Mouse (Mus musculus) right cerebral cortex, adult 2 months (tissue): Measurements from ENCODE around the gene Thap7.
"Not testable (repeated sequence)": the region's sequence is repeated elsewhere in the genome, so short reads cannot be mapped to it uniquely, and the experiment has no call there.

Source experiments
- DNase-seq, 2 experiments: peaks; one replicate each; pipeline ENCODE4 v3.0.0; 2021 to 2022; ENCODE audit warnings: low spot score in 2 of 2

Thap7 gene

GRCm38 (mm10) chr16:17530640-17531288 is at the start of gene Thap7:
Thap7 (minus strand) TSS chr16:17531136.
- peak; percentile 96 for DNase-seq

- no peak for DNase-seq
Observed at GRCm38 (mm10) chr16:17576825-17577215, 45.9 kb upstream of the Thap7 start.

- DNase-seq = peak; percentile 76 to 78
Observed at GRCm38 (mm10) chr16:17575870-17576824, 45.2 kb upstream of the Thap7 start.

- no peak for DNase-seq
Observed at GRCm38 (mm10) chr16:17566186-17566585, 35.2 kb upstream of the Thap7 start.

GRCm38 (mm10) chr16:17564771-17565170 is 33.8 kb upstream of the Thap7 start:
- DNase-seq = no peak

GRCm38 (mm10) chr16:17564221-17564620 is 33.3 kb upstream of the Thap7 start:
- no peak for DNase-seq

GRCm38 (mm10) chr16:17563580-17563979 is 32.6 kb upstream of the Thap7 start:
- DNase-seq = no peak

GRCm38 (mm10) chr16:17561751-17562208 is 30.8 kb upstream of the Thap7 start, which contains the start of gene P2rx6:
P2rx6 (plus strand) TSS chr16:17561885.
- no peak for DNase-seq

- DNase-seq = no peak
Observed at GRCm38 (mm10) chr16:17561128-17561750, 30.3 kb upstream of the Thap7 start, which contains the start of gene Lrrc74b. Lrrc74b (minus strand) TSS chr16:17561247.

GRCm38 (mm10) chr16:17559396-17560027 is 28.6 kb upstream of the Thap7 start:
- DNase-seq = no peak

- no peak for DNase-seq
Observed at GRCm38 (mm10) chr16:17558811-17559210, 27.9 kb upstream of the Thap7 start.

GRCm38 (mm10) chr16:17557947-17558480 is 27.1 kb upstream of the Thap7 start:
- peak; percentile 81 to 83 for DNase-seq

GRCm38 (mm10) chr16:17556907-17557306 is 26.0 kb upstream of the Thap7 start:
- peak in 1 of 2 experiments; percentile 46 for DNase-seq

- DNase-seq = no peak
Observed at GRCm38 (mm10) chr16:17556180-17556579, 25.2 kb upstream of the Thap7 start.

GRCm38 (mm10) chr16:17554702-17555101 is 23.8 kb upstream of the Thap7 start:
- DNase-seq = not testable (repeated sequence)

- no peak for DNase-seq
Observed at GRCm38 (mm10) chr16:17553910-17554685, 23.2 kb upstream of the Thap7 start.

GRCm38 (mm10) chr16:17552837-17553236 is 21.9 kb upstream of the Thap7 start:
- no peak for DNase-seq

- no peak for DNase-seq
Observed at GRCm38 (mm10) chr16:17542632-17543031, 11.7 kb upstream of the Thap7 start.

- no peak for DNase-seq
Observed at GRCm38 (mm10) chr16:17536584-17536983, 5.6 kb upstream of the Thap7 start.

GRCm38 (mm10) chr16:17532676-17533329 is 1.9 kb upstream of the Thap7 start:
- DNase-seq = no peak
